Mouse (Mus musculus) megakaryocyte, adult 5-6 weeks (primary cell): Measurements from ENCODE around the gene Cct8l1. TPM values are rescaled to one million over a fixed set of nuclear protein-coding genes. Genes with fewer than 3 reads are reported as not detected.
A peak's percentile ranks its signal among the peaks of the same experiment; 100 is the strongest.

Experiments
- ATAC-seq: 2 replicates; pipeline ENCODE4 v1.8.0; 2016; ENCODE audit warnings: mild to moderate bottlenecking, inconsistent platforms; ENCODE audit not compliant: poor library complexity, severe bottlenecking
- total RNA-seq, 2 experiments: library from RNA; stranded (forward) in 1 of 2; stranded (reverse) in 1 of 2; fragments of 153-499, 151-499 nt in 1 of 2; fragments of 221-1000, 200-1000 nt in 1 of 2; gene quantifications; 2 replicates each; pipeline versions ENCODE4 v1.2.3 to v1.2.4; 2015 to 2017

Gene Cct8l1
- not detected in 2 replicates for total RNA-seq (2015)
- 0.11 TPM in 1 of 2 replicates, not detected in the other for total RNA-seq (2017)

DNA sequence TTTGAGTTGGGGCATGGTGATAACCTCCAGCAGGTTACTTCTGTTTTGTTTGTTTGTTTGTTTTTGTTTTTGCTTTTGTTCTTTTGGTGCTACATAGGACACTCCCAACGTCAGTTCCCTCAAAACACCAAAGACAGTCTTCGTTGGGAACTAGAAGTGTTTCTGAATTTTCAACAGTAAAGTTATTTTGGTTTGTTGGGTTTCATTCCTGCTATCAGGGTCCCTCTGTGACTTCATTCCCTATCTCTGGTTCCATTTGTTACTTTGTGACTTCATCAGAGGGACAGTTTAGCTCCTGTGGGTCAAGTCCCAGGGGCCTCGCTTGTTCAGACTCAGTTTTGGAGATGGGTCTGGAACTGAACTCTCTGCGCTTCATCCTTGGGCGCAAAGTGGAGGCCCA lies at the start of gene Cct8l1:
Gene Cct8l1, plus strand, starts transcription at position 301 of the 400 bp plus-strand sequence.
- ATAC-seq = no peak

DNA sequence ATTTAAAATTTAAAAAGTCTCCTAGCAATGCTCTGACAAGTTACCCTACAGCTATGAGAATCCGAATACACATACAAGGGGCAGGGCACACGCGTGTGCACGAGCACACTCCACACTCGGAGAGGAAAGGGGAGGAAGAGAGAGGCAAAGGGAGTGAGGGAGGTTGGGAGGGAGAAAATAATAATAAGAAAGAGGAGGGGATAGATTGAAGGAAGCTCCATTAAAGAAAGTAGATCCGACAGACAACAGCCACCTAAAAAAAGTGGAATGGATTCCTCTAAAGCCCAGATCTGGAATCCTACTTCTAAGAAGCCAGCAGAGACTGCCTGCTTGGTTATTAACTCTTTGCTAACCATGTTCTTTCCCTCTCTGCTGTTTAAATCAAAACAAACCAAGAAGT lies 43.8 kb upstream of the Cct8l1 start:
- no peak for ATAC-seq

DNA sequence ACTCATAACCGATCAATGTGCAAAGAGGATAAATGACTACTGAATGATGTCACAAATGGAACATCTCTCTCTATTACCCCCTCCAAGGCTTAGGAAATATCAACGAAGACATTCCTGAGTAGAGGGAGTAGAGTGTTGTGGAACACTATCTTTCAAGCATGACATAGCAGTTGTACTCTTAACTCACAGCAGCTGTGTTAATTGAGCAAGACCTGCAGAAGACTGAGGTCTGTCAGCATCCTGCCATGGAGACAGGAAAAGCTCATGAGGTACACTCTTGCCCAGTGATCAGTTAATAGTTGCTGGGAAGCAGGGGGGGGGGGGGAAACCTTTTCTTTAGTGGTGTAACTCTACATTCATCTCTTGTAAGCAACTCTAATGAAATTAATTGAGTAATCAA lies 40.1 kb upstream of the Cct8l1 start:
- ATAC-seq = peak; percentile 70

DNA sequence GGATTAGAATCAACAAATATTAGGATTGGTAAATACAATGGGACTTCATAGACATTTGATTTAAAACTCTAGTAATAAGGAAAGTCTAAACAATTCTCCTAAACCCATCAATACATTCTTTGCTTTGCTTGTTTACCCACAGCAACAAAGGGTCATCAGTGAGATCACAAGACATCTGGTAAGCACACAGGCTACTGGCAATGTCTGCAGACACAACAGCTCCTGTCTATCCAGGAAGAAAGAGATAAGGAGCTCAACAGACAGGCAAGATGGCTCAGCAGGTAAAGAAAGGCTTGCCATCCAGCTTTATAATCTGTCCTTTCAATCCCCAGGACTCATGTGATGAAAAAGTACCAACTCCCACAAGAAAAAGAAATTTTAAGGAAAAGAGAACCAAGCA lies 37.0 kb upstream of the Cct8l1 start:
- ATAC-seq = no peak

DNA sequence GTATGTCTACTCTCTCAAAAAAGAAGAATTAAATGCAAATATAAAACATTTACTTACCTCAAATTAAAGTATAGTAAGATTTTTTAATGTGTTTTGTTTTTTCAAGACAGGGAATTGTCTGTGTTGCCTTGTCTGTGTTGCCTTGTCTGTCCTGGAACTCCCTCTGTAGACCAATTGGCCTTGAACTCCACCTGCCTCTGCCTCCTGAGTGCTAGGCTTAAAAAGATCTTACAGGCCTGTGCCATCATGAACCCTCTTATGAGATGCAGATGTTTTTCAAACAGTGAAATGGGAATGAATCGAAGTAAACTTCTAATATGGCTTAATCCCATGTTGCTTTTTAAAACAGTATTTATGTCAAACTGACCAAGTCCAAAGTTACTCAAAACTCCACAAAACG lies 19.2 kb upstream of the Cct8l1 start:
- ATAC-seq = no peak

DNA sequence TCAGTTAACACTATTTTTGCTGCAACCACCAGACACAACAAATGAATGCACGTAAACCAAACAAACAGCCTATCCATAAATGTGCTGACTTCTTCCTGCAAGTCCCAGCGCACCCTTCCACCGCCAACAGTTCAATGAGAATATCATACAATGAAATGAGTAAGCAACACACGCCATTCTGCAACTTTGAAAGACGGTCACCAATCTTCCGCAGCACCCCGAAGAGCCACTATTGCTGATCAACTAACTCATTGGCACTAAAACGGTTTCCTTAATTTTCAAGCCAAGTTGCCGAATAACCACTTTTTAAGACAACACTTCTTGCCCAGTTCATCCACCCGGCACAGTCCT lies 18.5 kb upstream of the Cct8l1 start:
- no peak for ATAC-seq

DNA sequence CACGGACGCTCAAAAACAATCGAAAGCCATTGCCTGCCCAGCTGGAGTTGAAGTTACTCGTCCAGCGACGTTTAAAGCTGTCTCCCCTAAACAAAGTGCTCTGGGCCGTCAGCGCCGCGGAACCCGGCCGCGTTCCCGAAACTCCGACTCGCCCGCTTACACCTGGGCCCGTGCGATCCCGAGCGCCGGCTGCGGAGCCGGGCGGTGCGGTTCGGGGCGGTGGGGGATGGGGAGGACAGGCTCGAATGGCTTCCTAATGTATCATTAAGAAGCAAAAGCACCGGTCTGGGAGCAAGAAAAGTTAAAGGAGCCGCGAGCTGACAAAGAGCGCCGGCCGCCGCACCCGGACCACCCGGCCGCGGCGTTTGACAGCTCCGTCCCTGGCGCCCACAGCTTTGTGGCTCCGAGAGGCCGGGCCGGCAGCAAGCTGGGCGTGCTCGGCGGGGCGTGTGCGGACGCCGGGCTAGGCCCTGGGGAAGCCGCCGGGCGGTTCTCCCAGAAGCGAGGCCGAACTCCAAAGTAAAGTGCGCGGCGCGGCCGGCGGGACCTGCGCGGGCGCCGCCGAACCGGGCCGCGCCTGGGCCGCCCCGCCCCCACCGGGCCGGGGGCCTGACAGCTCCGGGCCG lies 18.0 kb upstream of the Cct8l1 start:
- peak; percentile 17; the same call in 1 of the 2 replicates for ATAC-seq

- peak; percentile 31 for ATAC-seq
These were observed 17.5 kb upstream of the Cct8l1 start, which contains the start of gene Kmt2c for GRCm38 (mm10) chr5:25498346-25498820. Gene Kmt2c (minus strand): TSS chr5:25498783.

DNA sequence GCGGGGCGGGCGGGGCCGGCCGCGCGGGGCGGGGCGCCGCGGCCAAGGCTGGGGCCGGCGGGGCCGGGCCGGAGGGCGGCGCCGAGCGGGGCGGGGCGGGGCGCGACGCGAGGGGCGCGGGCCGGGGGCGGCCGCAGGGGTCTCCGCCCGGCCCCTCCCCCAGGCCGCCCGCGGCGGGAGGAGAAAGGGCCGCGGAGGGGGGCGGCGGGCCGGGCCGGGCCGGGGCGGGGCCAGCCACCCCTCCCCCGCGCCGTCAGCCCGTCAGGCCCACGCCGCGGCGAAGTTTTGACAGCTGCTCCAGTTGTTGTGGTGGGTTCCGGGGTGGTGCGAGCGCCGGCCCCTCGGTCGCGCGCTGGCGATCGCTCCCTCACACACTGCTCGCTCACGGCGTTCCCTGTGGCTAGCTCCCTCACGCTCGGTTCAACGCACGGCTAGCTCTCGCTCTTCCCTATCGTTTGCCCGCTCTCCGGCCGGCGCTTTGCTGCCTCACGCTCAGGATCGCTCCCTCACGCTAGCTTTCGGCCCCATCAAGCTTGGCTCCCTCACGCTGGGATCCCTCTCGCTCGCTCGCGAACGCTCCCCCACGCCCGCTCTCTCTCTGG lies 16.9 kb upstream of the Cct8l1 start:
- peak; percentile 47 for ATAC-seq

DNA sequence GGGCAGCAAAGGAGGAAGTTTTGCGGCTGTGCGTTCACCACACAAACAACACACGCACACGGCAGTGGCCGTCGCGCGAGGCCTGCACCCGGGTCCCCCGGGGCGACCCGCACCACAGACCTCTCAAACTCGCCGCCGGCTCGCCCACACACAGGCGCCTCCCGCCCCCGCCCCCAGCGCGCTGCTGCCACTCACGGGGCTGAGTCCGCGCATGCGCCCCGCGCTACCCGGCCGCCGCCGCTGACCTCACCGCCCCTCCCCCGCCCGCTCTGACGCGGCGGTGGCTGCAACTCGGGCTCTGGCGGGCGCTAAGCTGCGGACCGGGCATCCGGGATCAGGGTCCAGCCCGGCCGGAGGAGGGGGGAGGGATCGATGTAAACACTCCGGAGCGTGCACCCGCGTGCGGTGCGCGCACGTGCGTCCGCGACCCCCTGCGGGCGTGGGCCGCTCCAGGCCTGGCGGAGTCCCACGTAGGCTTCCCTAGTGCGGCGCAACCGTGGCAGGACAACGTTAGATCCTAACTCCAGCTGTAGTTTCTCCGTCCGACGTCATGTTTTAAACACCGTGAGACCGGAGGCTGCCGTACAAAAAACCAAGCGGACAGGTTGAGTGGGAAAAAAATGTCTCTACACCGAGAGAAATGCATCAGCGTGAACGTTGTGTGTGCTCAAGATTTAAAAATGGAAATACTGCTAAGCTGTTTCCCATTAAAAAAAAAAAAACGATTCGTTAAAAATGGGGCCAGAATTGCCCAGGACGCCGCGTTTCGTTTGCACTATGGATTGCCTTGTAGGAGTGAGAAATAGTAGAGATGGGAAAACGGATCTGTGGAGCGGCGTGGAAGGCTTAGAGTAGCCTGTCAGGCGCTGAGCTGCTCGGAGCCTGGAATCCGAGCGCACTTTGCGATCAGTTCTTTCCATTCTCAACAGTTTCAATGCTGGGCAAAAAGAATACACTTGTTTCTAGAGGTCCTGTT lies 16.2 kb upstream of the Cct8l1 start:
- ATAC-seq = peak; percentile 79

- ATAC-seq = no peak
These were observed 15.2 kb upstream of the Cct8l1 start for GRCm38 (mm10) chr5:25500686-25501085.

DNA sequence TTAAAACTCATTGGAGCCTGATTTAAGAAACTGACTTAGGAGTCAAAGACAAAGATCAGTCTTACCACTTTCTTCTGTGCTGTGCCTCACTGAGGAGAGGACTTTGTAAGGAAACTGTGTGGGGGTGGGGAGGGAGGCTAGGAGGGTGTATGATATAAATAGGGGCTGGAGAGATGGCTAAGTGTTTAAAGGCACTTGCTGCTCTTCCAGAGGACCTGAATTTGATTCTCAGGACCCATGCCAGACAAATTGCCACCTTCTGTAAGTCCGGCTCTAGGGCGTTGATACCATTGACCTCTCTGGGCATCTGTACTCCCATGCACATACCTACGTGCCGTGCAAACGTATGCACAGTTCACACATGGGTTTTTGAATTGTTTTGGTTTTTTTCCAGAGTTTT lies 9.8 kb upstream of the Cct8l1 start:
- no peak for ATAC-seq

GRCm38 (mm10) chr5:25516301-25516895 lies 531 bp downstream of the Cct8l1 start:
- no peak for ATAC-seq

DNA sequence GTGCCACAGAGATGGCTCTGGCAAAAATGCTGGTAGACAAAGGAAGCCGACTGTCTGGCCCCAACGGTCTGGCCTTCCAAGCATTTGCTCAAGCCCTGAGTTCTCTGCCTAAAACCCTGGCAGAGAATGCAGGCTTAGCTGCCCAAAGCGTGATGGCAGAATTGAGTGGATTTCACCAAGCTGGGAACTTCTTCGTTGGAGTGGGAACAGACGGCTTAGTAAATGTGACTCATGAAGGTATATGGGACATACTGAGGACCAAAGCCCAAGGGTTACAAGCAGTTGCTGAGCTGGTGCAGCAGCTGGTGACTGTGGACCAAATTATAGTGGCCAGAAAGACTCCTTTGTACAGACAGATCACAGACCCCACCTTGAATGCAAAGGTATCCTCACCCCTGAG lies 1.7 kb downstream of the Cct8l1 start:
- no peak for ATAC-seq

DNA sequence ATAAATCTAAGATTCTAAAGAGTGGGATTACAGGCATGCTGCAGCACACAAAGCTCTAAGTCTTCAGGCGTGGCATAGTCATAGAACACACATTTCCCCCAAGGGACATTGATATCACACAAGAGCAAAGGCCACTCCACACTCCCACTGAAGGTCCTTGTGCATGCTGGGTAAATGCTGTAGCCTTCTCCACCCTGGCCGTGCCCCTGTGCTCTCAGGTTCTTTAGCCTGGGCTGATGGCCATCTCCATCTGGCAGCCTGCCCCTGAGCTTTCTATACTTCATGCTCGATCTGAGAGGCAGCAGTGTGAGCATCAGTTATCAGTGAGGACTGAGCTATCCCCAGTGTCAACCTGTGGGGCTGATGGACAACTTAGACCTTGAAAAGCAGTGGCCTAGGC lies 4.0 kb downstream of the Cct8l1 start:
- ATAC-seq = no peak

DNA sequence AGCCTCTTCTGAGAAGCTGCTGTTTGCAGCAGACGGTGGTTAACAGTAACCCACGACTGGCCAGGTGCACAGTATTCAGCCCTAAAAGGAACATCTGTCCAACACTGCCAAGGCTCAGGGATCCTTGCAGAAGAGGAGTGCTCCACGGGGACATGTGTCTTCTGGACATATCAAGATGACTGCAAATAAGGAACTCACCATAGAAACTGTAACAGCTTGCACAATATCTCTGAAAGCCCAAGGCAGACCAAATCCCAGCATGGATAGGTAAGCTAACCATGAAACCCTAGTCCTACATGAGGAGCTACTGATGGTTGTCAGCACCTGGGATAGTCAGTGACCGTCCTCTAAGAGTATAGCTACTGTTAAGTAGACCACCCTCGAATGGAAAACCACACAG lies 5.6 kb downstream of the Cct8l1 start:
- ATAC-seq = no peak

GRCm38 (mm10) chr5:25526116-25526515 lies 10.2 kb downstream of the Cct8l1 start:
- no peak for ATAC-seq

DNA sequence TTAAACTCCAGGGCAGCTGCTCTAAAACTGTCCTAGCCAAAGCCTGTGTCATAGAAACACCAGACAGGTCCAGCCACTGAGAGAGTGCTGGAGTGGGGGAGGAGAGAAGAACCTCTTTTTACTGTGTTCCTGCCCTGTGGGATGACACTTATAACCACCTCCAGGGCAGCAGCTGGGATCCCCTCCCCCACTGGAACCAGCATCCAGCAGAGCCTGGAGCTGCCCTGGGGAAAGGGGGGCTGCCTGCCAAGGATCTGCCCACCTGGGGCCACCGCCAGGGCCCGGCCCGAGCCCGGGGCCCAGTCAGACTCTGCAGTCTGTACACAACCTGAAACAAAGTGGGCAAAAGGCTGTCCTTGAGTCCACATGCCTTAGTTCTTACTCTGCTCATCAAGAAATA lies 11.1 kb downstream of the Cct8l1 start:
- no peak for ATAC-seq

DNA sequence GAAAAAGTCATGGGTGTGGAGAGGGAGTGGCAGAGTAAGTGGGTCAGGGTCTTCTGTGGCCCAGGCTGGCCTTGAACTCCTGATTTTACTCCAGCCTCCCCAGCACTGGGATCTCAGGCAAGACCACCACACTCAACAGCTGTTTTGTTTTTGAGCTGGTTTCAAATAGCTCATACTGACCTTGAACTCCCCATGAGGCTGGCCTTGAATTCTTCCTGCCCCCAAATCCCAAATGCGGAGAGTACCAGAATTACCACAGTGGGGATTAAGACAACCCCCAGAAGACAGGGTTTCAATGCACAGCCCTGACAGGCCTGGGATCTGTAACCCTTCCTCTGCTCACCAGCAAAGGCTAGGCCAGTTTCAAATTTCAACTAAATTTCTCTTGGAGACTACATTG lies 12.1 kb downstream of the Cct8l1 start:
- no peak for ATAC-seq

GRCm38 (mm10) chr5:25528851-25529528 lies 13.1 kb downstream of the Cct8l1 start:
- ATAC-seq = no peak
